Mouse (Mus musculus) heart, postnatal 0 days (tissue): ENCODE measurements at regions not wholly inside any gene's neighbourhood (a gene's known extent, or its start where the extent isn't known, plus 50 kb on each side); places are given as distances from the start of the nearest gene placed in this dataset.
"Not testable (repeated sequence)": the region's sequence is repeated elsewhere in the genome, so short reads cannot be mapped to it uniquely, and the experiment has no call there.

Experiments used
- ATAC-seq: fragments of 200-750 bp; cut with Nextera tagmentation; 2 replicates; pipeline ENCODE4 v1.8.0; 2017; ENCODE audit warnings: low read depth, moderate number of reproducible peaks, moderate library complexity; ENCODE audit not compliant: insufficient read depth
- DNase-seq: peaks from one replicate; pipeline ENCODE4 v3.0.0-alpha.2; 2016; ENCODE audit warnings: low spot score
- H3K27ac ChIP-seq: fragments of 300-500 bp; sonication (generic); 2 replicates; pipeline ENCODE4 v1.5.1; 2014; ENCODE audit warnings: low read depth, mild to moderate bottlenecking
- H3K27me3 ChIP-seq: fragments of 300-500 bp; sonication (generic); 2 replicates; pipeline ENCODE4 v1.6.1; 2014; ENCODE audit warnings: low read length, mixed read lengths; ENCODE audit not compliant: control insufficient read depth, insufficient read depth
- H3K36me3 ChIP-seq: fragments of 300-500 bp; sonication (generic); replicated peaks from 2 replicates; pipeline ENCODE4 v1.6.1; 2014; ENCODE audit warnings: low read length, mixed read lengths; ENCODE audit not compliant: control insufficient read depth, insufficient read depth
- H3K4me1 ChIP-seq: fragments of 300-500 bp; sonication (generic); 2 replicates; pipeline ENCODE4 v1.6.1; 2014; ENCODE audit warnings: antibody characterized with exemption; ENCODE audit not compliant: control insufficient read depth, insufficient read depth
- H3K4me2 ChIP-seq: fragments of 300-500 bp; sonication (generic); 2 replicates; pipeline ENCODE4 v1.6.1; 2014; ENCODE audit warnings: low read depth, mild to moderate bottlenecking, low read length, moderate library complexity
- H3K4me3 ChIP-seq: fragments of 300-500 bp; sonication (generic); 2 replicates; pipeline ENCODE4 v1.5.1; 2014; ENCODE audit warnings: low read depth, low read length
- H3K9ac ChIP-seq: fragments of 300-500 bp; sonication (generic); replicated peaks from 2 replicates; pipeline ENCODE4 v1.6.1; 2014; ENCODE audit warnings: low read depth, low read length, mixed read lengths
- H3K9me3 ChIP-seq: fragments of 300-500 bp; sonication (generic); replicated peaks from 2 replicates; pipeline ENCODE4 v1.6.1; 2016; ENCODE audit warnings: low read length; ENCODE audit not compliant: control insufficient read depth
- CTCF ChIP-seq: IDR thresholded peaks from 2 replicates; pipeline ENCODE4 v1.5.1; 2016; ENCODE audit warnings: antibody characterized with exemption, control low read depth, low read depth
- EP300 ChIP-seq: IDR thresholded peaks from 2 replicates; pipeline ENCODE4 v1.6.1; 2016; ENCODE audit warnings: antibody characterized with exemption, low read depth
- WGBS: fragments of 180-500 bp; shearing (Covaris S2); extraction: QIAGEN DNeasy Blood & Tissue Kit; methylation state at CpG from one replicate; pipeline ENCODE4 v1.1.7; 2014; 5-methylcytosine and 5-hydroxymethylcytosine counted together

- no peak overlapping the region for H3K9ac ChIP-seq
- H3K4me2 ChIP-seq, result no peak overlapping the region
- H3K27me3 ChIP-seq, result no peaks in the 10 kb centered on the region
- no peak overlapping the region for H3K27ac ChIP-seq
- H3K4me3 ChIP-seq, result no peak overlapping the region
- ATAC-seq (no peak), DNase-seq (no peak)
- H3K9me3 ChIP-seq, result no peaks in the 10 kb centered on the region
- 48% methylated on average over 4 of the region's 4 CpGs for WGBS
- H3K4me1 ChIP-seq, result no peaks in the 10 kb centered on the region
- H3K36me3 ChIP-seq, result no peaks in the 10 kb centered on the region
- TF ChIP-seq EP300, result no peak
- TF ChIP-seq CTCF, result no peak
Measured at GRCm38 (mm10) chr3:6100863-6101262, 350.3 kb downstream of the Gm8797 start.

- Histone ChIP-seq H3K27ac (no peak overlapping the region), H3K27me3 (no peaks in the 10 kb centered on the region), H3K4me1 (no peaks in the 10 kb centered on the region), H3K9ac (no peak overlapping the region), H3K9me3 (no peaks in the 10 kb centered on the region), H3K4me2 (no peak overlapping the region), H3K4me3 (no peak overlapping the region), H3K36me3 (no peaks in the 10 kb centered on the region)
- 69% methylated on average over 1 of the region's 1 CpGs for whole genome bisulfite sequencing
- DNase-seq (no peak), ATAC-seq (no peak)
- TF ChIP-seq EP300 (no peak), CTCF (no peak)
Measured at GRCm38 (mm10) chr3:6102866-6103265, 352.3 kb downstream of the Gm8797 start.

DNA sequence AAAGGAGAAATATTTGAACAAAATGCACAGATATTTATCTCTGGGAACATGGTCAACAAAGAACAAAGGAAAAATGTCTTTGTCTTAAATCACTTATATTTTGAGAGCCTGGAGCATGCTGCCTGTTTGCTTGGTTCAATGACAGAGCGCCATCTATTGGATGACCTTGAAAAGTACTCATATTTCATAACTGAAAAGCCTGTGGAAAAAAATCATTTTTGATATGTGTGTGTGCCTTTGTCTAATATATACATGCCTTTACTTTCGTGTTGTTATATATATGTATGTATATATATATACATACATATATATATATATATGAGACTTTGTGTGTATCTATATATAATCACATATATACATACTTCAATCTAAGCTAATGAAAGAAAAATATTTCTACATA is 356.1 kb downstream of the Gm8797 start:
- H3K9me3 ChIP-seq, result no peaks in the 10 kb centered on the region
- TF ChIP-seq CTCF, result peak; percentile 61
- TF ChIP-seq EP300, result no peak
- ATAC-seq, result no peak
- no peak overlapping the region for H3K27ac ChIP-seq
- H3K27me3 ChIP-seq, result no peaks in the 10 kb centered on the region
- 4% methylated on average over 2 of the region's 2 CpGs for WGBS
- no peak overlapping the region for H3K9ac ChIP-seq
- H3K4me3 ChIP-seq, result no peak overlapping the region
- no peaks in the 10 kb centered on the region for H3K4me1 ChIP-seq
- H3K36me3 ChIP-seq, result no peaks in the 10 kb centered on the region
- DNase-seq, result peak; percentile 54
- H3K4me2 ChIP-seq, result no peak overlapping the region

DNA sequence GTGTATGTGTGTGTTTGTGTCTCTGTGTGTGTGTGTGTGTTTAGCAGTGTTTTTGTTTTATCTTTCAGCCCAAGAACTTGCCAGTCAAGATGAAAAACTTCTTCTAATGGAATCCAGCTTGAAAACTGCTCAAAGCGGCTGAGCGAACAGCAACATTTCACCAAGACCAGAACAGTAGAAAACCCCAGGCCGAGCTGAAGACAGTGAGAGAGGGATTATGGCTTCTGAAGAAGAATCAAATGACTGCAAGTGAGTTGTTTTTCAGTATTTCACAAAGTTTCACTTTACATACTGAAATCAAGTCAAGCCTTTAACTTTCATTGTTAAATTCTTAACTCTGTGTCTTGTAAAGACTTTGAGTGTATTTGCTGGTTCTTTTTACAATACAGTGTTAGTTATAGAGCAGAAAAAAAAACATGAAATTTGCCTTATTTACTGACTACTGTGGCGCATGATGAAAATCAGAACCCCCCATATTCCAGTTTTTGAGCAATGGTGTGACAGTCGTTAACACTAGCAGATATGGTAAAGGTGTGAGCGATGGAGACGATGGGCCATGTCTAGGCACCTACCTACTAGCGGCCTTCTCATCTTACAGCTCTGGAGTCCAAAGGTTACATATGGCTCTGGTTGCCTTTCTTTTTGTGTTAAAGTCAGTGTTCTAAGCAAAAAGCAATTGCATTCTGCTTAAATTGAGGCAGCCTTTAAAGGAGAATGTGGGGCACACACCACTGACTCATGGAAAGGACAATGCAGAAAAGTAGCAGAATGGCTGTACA is 357.0 kb downstream of the Gm8797 start:
- Histone ChIP-seq H3K9ac (no peak overlapping the region), H3K27ac (no peak overlapping the region), H3K36me3 (no peaks in the 10 kb centered on the region), H3K27me3 (no peaks in the 10 kb centered on the region), H3K4me2 (no peak overlapping the region), H3K9me3 (no peaks in the 10 kb centered on the region), H3K4me3 (no peak overlapping the region), H3K4me1 (no peaks in the 10 kb centered on the region)
- no peak for TF ChIP-seq EP300
- TF ChIP-seq CTCF, result no peak
- no peak for DNase-seq
- no peak for ATAC-seq
- 83% methylated on average over 8 of the region's 8 CpGs for WGBS

DNA sequence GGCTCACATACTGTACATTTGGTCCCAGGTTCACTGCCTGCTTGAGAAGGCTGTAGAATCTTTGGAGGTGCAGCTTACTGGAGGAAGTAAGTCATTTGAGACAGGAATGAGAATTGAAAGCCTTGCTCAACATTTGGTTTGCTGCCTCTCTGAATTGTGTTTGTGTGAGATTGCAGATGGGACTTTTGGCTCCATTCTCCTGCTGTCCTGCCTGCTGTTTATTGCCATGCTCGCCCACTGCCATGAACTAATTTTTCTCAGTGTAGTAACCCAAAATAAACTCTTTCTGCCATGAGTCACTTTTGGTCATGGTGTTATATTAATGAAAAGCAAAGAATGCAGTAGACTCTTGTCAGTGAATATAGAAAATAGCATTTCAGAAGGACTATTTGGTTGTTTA is 368.1 kb downstream of the Gm8797 start:
- Histone ChIP-seq H3K4me1 (no peaks in the 10 kb centered on the region), H3K9ac (no peak overlapping the region), H3K4me2 (no peak overlapping the region), H3K4me3 (no peak overlapping the region), H3K27me3 (no peaks in the 10 kb centered on the region), H3K36me3 (no peaks in the 10 kb centered on the region), H3K9me3 (no peaks in the 10 kb centered on the region), H3K27ac (no peak overlapping the region)
- 50% methylated on average over 1 of the region's 1 CpGs for whole genome bisulfite sequencing
- DNase-seq (no peak), ATAC-seq (no peak)
- TF ChIP-seq CTCF (no peak), EP300 (no peak)

- not testable (repeated sequence) for H3K9me3 ChIP-seq, H3K27ac ChIP-seq, H3K4me2 ChIP-seq, H3K4me1 ChIP-seq, DNase-seq, H3K4me3 ChIP-seq, ATAC-seq, H3K27me3 ChIP-seq, H3K9ac ChIP-seq, H3K36me3 ChIP-seq
- 68% methylated on average over 9 of the region's 9 CpGs for WGBS
Measured at GRCm38 (mm10) chr3:6135754-6136153, 385.1 kb downstream of the Gm8797 start.
